Mouse (Mus musculus) heart, adult 18-20 months (tissue): ENCODE measurements around the gene Swi5. TPM values are rescaled to one million over a fixed set of nuclear protein-coding genes. Genes with fewer than 3 reads are reported as not detected.

Experiments
- DNase-seq, 2 experiments: peaks; one replicate each; pipeline ENCODE4 v3.0.0; 2021 to 2022; ENCODE audit warnings: mixed read lengths in 1 of 2
- long read RNA-seq, 2 experiments: library from polyadenylated mRNA; stranded (forward); transcript quantifications; one replicate each; pipeline ENCODE4 v2.0.0; 2021
- total RNA-seq, 2 experiments: library from RNA; stranded (reverse); gene quantifications; 2 replicates each; pipeline ENCODE4 v1.2.3; 2021

Swi5 gene
- 100 to 1,000 TPM; 214 to 232 TPM for total RNA-seq
- long read RNA-seq, experiment 1, transcript Swi5-207 (5 exons, 768 nt) = major isoform, 151 of 184 reads
- long read RNA-seq, experiment 1, partial matches to known transcripts = 3 of 184 reads
- long read RNA-seq, experiment 1, other reads (novel, unspliced or antisense) = 26 of 184 reads
- long read RNA-seq, experiment 2, transcript Swi5-207 (5 exons, 768 nt) = major isoform, 115 of 164 reads
- long read RNA-seq, experiment 2, partial matches to known transcripts = 5 of 164 reads
- long read RNA-seq, experiment 2, other reads (novel, unspliced or antisense) = 42 of 164 reads

GRCm38 (mm10) chr2:32287923-32288367 lies at the start of gene Swi5:
Gene Swi5 (minus strand): TSS chr2:32288075.
- DNase-seq = peak; percentile 98 to 99

GRCm38 (mm10) chr2:32335888-32336287 lies 48.0 kb upstream of the Swi5 start:
- no peak for DNase-seq

- no peak for DNase-seq
Measured at GRCm38 (mm10) chr2:32332159-32332558, 44.3 kb upstream of the Swi5 start.

DNA sequence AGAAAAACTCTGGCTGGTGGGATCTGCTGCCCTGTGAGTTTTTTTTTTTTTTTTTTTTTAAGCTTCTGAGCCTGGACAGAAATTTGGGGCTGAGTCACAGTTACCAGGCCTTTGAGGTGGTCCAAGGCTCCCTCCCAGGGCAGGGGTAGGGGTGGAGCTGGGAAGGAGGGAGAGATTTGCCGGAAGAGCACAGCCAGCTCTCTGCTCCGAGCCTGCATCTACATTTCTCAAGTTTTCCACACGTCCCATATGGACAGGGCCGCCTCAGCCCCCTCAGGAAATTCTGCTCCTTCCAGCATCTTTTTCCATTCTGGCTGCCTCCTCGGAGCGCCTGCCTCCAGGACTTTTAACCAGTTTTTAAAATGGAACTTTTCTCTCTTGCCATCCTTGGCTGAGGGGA lies 41.7 kb upstream of the Swi5 start:
- no peak for DNase-seq

DNA sequence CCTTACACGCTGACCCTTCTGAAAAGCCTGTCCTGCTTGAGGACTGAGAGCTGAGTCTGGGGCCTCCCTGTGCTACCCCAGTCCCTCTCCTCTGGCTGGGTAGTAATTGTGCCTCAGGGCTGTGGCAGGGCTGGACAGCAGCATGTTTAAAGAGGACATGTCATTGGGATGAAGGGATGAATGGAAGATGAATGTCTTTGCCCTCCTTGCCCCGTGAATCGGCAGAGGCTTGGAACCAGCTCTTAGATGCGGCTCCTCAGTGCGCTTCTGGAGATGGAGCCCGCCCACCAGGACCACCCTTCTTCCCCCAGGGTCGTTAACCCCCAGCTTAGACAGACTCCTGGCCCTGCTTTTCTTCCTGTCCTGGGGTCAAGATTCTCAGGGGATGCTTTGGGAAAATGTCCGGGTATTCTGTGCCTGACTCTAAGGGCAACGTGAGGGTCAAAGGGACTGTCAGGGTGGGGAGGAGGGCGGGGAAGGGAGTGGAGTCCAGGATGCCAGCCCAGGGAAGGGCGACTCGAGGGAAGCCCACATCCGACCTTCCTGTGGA lies 41.1 kb upstream of the Swi5 start:
- no peak for DNase-seq

DNA sequence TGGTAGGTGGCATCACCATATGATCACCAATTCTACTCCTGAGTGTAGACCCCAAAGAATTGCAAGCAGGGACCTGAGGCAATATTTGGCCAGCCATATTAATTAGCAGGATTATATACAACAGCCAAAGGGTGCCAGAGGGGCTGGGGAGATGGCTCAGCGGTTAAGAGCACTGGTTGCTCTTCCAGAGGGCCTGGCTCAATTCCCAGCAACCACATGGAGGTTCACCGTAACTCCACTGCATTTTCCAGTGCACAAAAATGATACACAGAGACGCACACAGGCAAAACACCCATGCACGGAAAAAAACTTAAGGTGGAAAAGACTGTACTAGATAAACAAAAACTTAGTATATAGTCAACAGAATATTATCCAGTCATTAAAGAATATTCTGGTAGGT lies 39.3 kb upstream of the Swi5 start:
- DNase-seq = no peak

GRCm38 (mm10) chr2:32325342-32325741 lies 37.5 kb upstream of the Swi5 start:
- DNase-seq = no peak

- DNase-seq = no peak
Measured at GRCm38 (mm10) chr2:32324322-32324721, 36.4 kb upstream of the Swi5 start.

DNA sequence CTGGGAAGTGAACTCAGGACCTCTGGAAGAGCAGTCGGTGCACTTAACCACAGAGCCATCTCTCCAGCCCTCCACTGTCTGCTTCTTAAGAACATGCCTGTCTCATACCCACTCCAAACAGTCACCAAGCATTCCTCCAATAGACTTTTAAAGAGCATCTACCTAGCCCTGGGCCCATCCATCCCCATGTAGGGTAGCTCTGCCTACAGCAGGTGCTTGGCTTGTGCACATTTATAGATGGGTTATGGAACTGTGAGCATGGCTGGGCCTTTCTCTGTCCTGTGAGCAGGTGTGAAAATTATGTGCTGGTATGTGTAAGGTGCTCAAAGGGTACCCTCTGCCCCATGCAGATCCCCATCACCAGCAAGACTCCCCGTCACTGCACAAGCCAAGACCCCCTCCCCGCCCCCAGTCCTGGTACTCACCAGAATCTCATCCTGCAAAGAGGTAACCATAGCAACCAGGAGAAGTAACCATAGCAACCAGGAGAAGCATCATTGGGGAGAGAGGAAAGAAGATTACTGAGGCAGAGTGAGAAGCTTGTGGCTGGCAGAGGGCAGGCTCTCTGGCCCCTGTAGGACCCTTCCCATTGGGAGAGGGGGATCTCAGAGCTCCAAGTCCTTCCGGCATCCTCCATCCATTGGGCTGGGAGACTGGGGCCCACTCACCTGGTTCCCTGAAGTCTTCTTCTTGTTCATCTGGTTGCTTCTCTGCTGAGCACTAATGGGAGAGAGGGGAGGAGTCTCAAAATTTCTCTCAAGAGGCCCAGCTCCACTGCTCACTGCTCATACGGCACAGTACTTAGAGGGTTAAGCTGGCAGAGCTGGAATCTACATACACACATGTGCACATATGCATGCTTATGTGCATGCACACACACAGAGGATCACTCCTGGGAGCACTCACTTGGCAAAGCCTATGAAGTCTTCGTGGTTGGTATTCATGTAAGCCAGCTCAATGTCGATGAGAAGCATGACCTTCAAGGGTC lies 35.2 kb upstream of the Swi5 start:
- DNase-seq = no peak

- no peak for DNase-seq
Measured at GRCm38 (mm10) chr2:32321591-32322298, 33.9 kb upstream of the Swi5 start.

DNA sequence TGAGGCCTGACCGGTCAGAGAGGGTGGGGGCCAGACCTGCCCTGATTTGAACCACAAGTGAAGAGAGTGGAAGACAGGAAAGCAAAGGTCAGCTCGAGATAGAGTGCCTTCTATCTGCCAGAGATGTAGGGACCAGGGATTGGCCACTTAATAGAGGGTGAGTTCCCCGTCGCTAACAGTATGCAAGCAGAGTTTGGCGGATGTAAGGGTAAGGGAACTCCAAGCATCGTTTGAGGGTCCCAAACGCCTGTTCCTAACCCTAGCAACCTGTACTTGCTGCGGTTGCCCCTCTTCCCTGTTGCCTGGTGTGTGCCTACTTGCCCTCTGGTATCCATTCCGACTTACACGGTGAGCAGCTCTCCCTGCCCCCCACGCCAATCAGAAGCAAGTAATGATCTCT lies 32.8 kb upstream of the Swi5 start:
- DNase-seq = no peak

DNA sequence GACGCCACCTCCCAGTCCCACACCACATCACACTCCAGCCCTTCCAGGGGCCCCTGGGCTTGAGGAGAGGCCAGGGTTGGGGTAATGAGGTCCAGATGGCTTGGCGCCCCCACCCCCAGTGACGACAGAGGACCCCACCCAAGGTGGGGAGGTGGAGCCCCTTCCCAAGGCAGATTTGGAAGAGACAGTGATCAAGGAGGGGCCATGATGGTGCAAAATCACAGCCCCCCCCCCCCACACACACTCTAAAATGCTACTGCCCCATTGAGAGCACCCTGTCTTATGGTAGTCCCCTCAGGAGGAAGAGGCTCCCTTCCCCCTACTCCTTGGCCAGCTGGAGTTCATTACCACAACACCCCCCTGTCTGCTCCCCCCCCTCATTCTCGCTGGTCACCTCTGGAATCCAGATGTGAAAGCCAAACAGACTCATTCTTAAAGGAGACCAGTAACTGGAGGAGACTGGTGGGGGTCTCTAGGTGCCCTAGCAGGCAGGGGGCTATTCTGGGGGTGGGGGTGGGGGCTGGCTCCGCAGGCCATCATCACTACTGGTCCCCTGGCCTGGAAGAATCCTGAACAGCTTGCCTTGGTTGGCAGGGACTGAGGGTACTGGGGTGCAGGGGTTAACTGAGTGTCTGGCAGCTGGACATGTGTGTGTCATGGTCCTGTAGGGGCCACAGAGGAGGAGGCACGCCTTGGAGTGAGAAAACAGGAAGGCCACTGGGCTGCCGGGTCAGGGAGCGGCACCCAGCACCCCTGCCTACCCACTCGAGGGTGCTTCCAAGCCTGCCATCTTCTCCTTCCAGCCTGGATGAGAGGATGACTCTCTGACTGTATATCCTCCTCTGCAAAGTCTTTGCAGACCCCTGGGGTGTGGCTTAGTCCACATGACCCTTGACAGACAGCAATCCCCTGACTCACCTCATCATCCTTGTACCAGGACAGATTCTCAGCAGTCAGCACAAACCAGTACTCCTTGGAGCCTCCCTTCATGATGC lies 32.0 kb upstream of the Swi5 start:
- peak; percentile 48 to 56 for DNase-seq

GRCm38 (mm10) chr2:32318709-32319585 lies 31.1 kb upstream of the Swi5 start:
- DNase-seq = no peak

DNA sequence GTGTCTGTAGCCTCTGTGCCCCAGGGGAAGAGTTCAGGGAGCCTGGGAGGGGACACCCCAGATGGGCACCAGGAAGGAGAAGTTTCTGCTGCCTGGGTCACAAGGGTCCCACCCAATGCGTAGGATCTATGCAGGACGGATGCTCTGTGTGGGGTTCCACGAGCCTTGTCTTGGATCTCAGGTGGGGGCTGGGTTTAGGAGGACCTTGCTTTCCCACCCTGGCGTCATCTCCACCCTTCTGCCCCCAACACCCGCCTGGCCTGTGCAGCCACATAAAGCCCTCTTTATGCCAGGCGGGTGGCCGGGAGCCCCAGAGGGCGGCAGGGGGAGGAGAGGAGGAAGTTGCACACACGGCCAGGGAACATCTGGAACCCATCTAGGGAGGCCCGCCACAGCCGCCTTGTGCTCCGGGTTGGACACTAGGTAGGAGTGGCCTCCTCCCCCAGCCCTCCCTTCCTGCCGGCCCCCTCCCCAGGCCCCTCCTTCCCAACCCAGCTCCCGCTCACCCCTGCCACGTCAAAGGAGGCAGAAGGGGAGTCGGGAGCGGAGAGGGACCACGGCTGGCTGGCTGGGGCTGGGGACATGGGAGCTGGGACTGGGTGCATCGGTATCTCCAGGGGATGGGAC lies 30.0 kb upstream of the Swi5 start:
- DNase-seq = peak; percentile 75 to 87

- no peak for DNase-seq
Measured at GRCm38 (mm10) chr2:32316887-32317656, 29.2 kb upstream of the Swi5 start.

DNA sequence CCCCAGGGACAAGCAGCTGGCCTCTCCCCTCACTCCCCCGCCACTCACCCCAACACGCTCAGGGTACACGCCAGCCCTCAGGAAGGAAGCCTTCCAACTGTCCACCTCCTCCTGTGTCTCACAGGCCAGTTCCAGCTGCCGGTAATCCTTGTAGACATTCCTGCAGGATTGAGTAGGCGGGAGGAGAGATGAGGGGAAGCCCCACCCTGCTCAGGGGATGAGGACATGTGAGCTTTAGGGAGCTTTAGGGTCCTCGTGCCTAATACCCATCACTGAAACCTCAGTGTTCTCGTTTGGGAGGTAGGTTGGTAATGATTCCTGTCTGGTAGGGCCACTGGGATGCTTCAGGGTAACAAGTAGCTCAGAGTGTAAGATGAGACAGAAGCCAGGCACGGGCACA lies 27.9 kb upstream of the Swi5 start:
- DNase-seq = peak; percentile 33 to 65

- DNase-seq = no peak
Measured at GRCm38 (mm10) chr2:32314831-32315230, 27.0 kb upstream of the Swi5 start.

DNA sequence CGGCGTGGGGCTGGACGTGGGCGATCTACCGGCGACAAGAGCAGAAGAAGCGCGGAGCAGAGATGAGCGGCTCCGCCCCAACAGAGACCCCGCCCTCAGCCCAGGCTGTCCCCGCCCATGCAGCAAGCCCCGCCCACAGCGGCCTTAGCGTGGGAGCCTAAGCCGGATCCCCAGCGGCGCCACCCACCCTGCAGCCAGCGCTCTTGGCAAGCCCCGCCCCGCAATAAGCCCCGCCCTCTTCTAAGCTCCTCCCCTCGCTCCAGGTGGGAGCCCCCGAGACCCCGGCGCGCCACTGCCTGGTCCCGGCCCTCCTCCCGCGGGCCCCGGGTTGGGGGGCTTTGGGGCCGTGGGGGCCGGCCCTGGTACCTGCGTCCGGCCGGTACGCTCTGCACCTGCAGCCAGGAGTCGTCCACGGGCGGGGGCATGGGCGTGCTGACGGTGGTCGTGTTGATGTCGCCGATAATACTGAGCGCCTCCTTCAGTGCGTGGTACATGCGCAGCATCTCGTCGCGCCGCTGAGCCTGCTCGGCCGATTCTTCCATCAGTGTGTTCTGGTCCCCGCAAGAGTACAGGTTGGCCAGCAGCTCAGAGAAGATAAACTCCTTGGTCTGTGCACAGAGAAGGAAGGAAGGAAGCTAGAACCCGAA lies 24.6 kb upstream of the Swi5 start:
- DNase-seq = peak; percentile 61 to 77
